Mouse (Mus musculus) embryonic facial prominence, embryonic 11.5 days (tissue): ENCODE measurements around the gene Cpox. TPM values are rescaled to one million over a fixed set of nuclear protein-coding genes. Genes with fewer than 3 reads are reported as not detected.
"Not testable (repeated sequence)": the region's sequence is repeated elsewhere in the genome, so short reads cannot be mapped to it uniquely, and the experiment has no call there.

Experiments
- ATAC-seq: fragments of 200-750 bp; cut with Nextera tagmentation; replicated peaks from 2 replicates; pipeline ENCODE4 v1.8.0; 2017; ENCODE audit warnings: low read depth; ENCODE audit not compliant: insufficient number of reproducible peaks, low FRiP score, low TSS enrichment
- DNase-seq: peaks from one replicate; pipeline ENCODE4 v3.0.0-alpha.2; 2015; ENCODE audit warnings: low spot score
- H3K27ac ChIP-seq: fragments of 300-500 bp; sonication (generic); replicated peaks from 2 replicates; pipeline ENCODE4 v1.5.1; 2014; ENCODE audit warnings: mild to moderate bottlenecking, low read depth, low read length, control low read depth
- H3K27me3 ChIP-seq: fragments of 300-500 bp; sonication (generic); 2 replicates; pipeline ENCODE4 v1.6.1; 2014; ENCODE audit warnings: mild to moderate bottlenecking, low read length, moderate library complexity, mixed read lengths; ENCODE audit not compliant: control insufficient read depth, insufficient read depth
- H3K36me3 ChIP-seq: fragments of 300-500 bp; sonication (generic); replicated peaks from 2 replicates; pipeline ENCODE4 v1.6.1; 2014; ENCODE audit warnings: low read depth, mild to moderate bottlenecking, low read length, moderate library complexity, mixed read lengths; ENCODE audit not compliant: control insufficient read depth, insufficient read depth
- H3K4me1 ChIP-seq: fragments of 300-500 bp; sonication (generic); 2 replicates; pipeline ENCODE4 v1.6.1; 2014; ENCODE audit warnings: low read length, mixed read lengths; ENCODE audit not compliant: control insufficient read depth, insufficient read depth
- H3K4me2 ChIP-seq: fragments of 300-500 bp; sonication (generic); 2 replicates; pipeline ENCODE4 v1.6.1; 2014; ENCODE audit warnings: low read depth, mild to moderate bottlenecking, control low read depth, low read length, moderate library complexity
- H3K4me3 ChIP-seq: fragments of 300-500 bp; sonication (generic); 2 replicates; pipeline ENCODE4 v1.5.1; 2014; ENCODE audit warnings: low read depth, low read length, control low read depth
- H3K9ac ChIP-seq: fragments of 300-500 bp; sonication (generic); replicated peaks from 2 replicates; pipeline ENCODE4 v1.6.1; 2014; ENCODE audit warnings: mild to moderate bottlenecking, control low read depth, low read length
- H3K9me3 ChIP-seq: fragments of 300-500 bp; sonication (generic); replicated peaks from 2 replicates; pipeline ENCODE4 v1.6.1; 2016; ENCODE audit warnings: mild to moderate bottlenecking, low read length, inconsistent platforms, mixed read lengths; ENCODE audit not compliant: control insufficient read depth
- WGBS: fragments of 180-500 bp; shearing (Covaris S2); extraction: QIAGEN DNeasy Blood & Tissue Kit; methylation state at CpG from one replicate; pipeline ENCODE4 v1.1.7; 2014; 5-methylcytosine and 5-hydroxymethylcytosine counted together
- polyA plus RNA-seq: library from polyadenylated mRNA; unstranded; fragments of >200 nt; fragmentation: Nextera tagmentation; extraction: Ambion mirVana; gene quantifications from 2 replicates; pipeline ENCODE4 v1.2.1, GENCODE M21; 2014

Cpox gene
- polyA plus RNA-seq, 1 experiment from 2014 or later: 22.0 TPM

DNA sequence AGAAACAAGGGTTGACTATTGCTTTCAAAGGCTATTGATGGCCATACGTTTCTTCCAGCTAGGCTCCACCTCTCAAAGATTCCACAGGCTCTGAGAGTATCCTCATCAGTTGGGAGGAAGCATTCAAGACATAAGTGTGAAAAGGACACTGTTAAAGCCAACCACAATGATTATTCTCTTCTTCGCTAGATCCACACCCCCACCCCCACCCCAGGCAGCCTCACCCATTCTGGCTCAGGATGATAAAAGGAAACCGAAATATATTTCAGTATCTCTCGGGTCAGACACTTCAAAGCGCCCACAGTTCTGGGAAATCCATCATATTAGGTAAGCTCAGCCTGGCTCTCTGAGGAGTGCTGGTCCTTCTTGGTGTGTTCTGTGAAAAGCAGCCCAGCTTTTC is 8.3 kb upstream of the Cpox start:
- no peaks in the 10 kb centered on the region for H3K27me3 ChIP-seq
- ATAC-seq: no peak; the same call in 1 of the 2 replicates
- WGBS: 83% methylated on average over 5 of the region's 5 CpGs

DNA sequence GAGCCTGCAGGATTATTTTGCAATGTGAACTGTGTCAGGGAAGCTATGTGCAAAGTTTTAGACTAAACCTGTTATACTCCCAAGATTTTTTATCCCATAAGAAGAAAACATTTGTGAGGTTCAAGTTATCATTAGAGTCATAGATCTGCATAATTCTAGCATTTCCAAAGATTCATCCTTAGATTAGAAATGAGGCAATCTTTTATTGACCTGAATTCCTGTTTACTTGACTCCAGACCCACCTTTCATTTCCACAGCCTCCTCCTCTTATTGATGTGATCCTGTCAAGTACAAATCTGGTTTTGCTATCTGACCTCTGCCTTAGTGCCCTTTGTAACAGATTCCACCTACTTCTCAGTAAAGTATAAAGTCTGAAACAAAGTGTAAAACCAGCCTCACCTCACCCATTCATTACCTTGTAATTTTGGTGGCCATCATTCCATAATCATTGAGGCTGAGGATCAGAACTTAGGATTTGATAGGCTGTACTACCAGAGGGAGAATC is 7.8 kb upstream of the Cpox start:
- Histone ChIP-seq H3K27me3 (no peaks in the 10 kb centered on the region), H3K36me3 (no peaks in the 10 kb centered on the region), H3K4me1 (no peaks in the 10 kb centered on the region), H3K4me3 (no peak overlapping the region), H3K9me3 (no peaks in the 10 kb centered on the region), H3K9ac (no peak overlapping the region), H3K4me2 (no peak overlapping the region), H3K27ac (no peak overlapping the region)
- ATAC-seq: no peak
- DNase-seq: no peak

More for the DNA sequence above, 8.3 kb upstream of the Cpox start:
- H3K4me3 ChIP-seq: no peak overlapping the region
- no peak overlapping the region for H3K27ac ChIP-seq
- no peak overlapping the region for H3K4me2 ChIP-seq
- H3K36me3 ChIP-seq: no peaks in the 10 kb centered on the region
- DNase-seq: no peak
- H3K9ac ChIP-seq: no peak overlapping the region
- H3K4me1 ChIP-seq: no peaks in the 10 kb centered on the region
- H3K9me3 ChIP-seq: no peaks in the 10 kb centered on the region

DNA sequence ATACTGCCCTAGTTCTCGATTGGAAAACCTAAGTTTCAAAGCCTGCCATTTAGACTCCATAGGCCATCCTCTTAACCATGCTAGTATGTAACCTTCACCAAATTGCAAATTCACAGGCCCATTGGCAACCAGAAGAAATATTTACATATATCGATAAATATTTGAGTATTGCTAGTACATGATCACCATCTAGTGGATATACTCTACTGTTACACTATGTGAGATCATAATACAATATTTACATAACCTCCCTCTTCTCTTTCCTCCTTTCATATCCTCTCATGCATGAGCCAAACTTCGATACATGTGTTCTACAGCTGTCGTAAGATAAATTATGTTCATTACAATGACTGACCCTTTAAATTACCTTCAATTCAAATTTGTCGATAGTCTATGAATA is 7.1 kb upstream of the Cpox start:
- H3K9ac ChIP-seq: no peak overlapping the region
- 71% methylated on average over 5 of the region's 5 CpGs for WGBS
- H3K36me3 ChIP-seq: no peaks in the 10 kb centered on the region
- no peaks in the 10 kb centered on the region for H3K9me3 ChIP-seq
- ATAC-seq: no peak
- H3K4me1 ChIP-seq: no peaks in the 10 kb centered on the region
- no peak overlapping the region for H3K4me2 ChIP-seq
- peak; percentile 29 for DNase-seq
- no peaks in the 10 kb centered on the region for H3K27me3 ChIP-seq
- no peak overlapping the region for H3K4me3 ChIP-seq
- H3K27ac ChIP-seq: no peak overlapping the region

DNA sequence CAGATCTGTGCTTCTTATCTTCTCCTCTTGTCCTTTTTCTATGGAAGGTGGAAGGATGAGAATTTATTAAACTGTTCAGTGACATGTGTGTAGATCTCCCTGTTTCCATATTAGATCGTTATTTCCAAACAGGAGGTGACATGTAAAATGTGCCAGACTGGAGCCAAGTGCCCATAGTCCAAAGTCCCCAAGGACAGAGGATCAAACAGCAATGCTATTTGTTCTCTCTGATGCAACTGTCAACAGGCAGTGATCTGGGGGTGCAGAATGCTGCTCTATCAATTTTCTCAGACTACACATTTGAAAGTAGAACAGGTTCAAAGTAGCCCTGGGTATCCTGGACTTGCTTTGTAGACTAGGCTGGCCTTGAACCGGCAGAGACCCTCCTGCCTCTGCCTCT is 6.3 kb upstream of the Cpox start:
- H3K4me1 ChIP-seq: no peaks in the 10 kb centered on the region
- 95% methylated on average over 2 of the region's 2 CpGs for WGBS
- DNase-seq: no peak

DNA sequence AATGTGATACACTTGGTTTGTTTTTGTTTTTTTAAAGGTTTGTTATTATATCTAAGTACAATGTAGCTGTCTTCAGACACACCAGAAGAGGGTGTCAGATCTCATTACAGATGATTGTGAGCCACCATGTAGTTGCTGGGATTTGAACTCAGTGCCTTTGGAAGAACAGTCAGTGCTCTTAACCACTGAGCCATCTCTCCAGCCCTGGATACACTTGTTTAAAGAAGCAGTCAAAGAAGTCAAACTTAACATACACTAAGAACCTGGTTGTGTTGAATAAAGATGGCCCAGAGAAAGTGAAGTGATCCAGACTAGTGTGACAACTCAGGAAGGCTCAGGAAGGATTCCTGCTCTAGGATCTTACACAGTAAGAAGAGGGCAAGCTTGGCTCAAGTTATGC is 5.0 kb upstream of the Cpox start:
- not testable (repeated sequence) for H3K27me3 ChIP-seq, H3K9ac ChIP-seq, H3K4me2 ChIP-seq, H3K4me3 ChIP-seq, ATAC-seq, DNase-seq, H3K9me3 ChIP-seq, H3K4me1 ChIP-seq, H3K36me3 ChIP-seq, H3K27ac ChIP-seq

More for the DNA sequence above, 6.3 kb upstream of the Cpox start:
- Histone ChIP-seq H3K4me2 (no peak overlapping the region), H3K4me3 (no peak overlapping the region), H3K36me3 (no peaks in the 10 kb centered on the region), H3K27ac (no peak overlapping the region), H3K9ac (no peak overlapping the region), H3K27me3 (no peaks in the 10 kb centered on the region), H3K9me3 (no peaks in the 10 kb centered on the region)
- no peak for ATAC-seq

DNA sequence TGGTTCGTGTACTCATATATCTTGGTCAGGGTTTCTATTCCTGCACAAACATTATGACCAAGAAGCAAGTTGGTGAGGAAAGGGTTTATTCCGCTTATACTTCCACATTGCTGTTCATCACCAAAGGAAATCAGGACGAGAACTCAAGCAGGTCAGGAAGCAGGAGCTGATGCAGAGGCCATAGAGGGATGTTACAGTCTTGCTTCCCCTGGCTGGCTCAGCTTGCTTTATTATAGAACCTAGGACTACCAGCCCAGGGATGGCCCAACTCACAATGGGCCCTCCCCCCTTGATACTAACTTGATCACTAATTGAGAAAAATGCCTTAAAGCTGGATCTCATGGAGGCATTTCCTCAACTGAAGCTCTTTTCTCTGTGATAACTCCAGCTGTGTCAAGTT is 3.4 kb upstream of the Cpox start:
- not testable (repeated sequence) for H3K36me3 ChIP-seq, H3K9ac ChIP-seq, H3K4me3 ChIP-seq, DNase-seq, H3K4me2 ChIP-seq, ATAC-seq, H3K27me3 ChIP-seq, H3K9me3 ChIP-seq, H3K4me1 ChIP-seq, H3K27ac ChIP-seq
- WGBS: 83% methylated on average over 3 of the region's 3 CpGs

DNA sequence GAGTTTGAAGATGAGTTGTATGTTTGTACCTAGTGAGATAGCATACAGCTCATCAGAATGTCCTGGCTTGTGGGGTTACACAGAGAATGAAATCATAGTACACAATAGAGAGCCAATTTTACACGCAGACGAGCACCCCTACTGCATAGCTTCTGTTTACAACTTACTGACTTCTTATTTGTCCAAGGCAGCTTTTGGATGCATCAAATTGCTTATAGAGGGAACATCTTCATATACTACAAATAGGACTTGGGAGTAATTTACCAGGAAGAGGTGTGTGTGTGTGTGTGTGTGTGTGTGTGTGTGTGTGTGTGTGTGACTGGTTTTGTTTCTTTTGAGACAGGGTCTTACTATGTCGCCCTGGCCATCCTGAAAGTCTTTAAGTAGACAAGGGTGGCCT is 1.5 kb upstream of the Cpox start:
- Histone ChIP-seq H3K27ac (no peak overlapping the region), H3K9ac (no peak overlapping the region), H3K36me3 (no peaks in the 10 kb centered on the region), H3K27me3 (no peaks in the 10 kb centered on the region), H3K9me3 (no peaks in the 10 kb centered on the region), H3K4me2 (no peak overlapping the region), H3K4me1 (no peaks in the 10 kb centered on the region), H3K4me3 (no peak overlapping the region)
- WGBS: 88% methylated on average over 3 of the region's 3 CpGs
- ATAC-seq (no peak), DNase-seq (no peak)

DNA sequence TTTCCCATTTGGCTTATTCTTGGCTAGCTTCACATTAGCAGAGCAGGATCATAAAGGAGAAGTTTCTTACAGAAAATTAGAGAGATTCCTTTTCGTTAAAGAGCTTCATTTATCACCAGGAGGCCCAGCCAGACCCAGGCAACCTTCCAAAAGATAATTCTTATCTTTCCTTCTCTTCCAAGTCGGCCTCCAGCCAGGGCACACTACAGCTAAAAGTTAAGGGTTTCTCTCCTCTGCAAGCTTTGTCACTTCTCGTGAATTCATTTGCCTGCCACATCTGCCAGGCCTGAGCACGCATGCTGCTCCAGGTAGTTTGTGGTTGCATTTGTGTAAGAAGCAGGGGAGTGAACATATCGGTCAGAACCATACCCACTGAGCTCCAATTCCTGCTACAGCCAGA is 828 bp upstream of the Cpox start:
- ATAC-seq (no peak), DNase-seq (no peak)
- no peak overlapping the region for H3K27ac ChIP-seq
- 64% methylated on average over 5 of the region's 5 CpGs for WGBS
- H3K36me3 ChIP-seq: peaks cover 4% of the 10 kb centered on the region; the same call in 1 of the 2 replicates
- no peaks in the 10 kb centered on the region for H3K9me3 ChIP-seq
- H3K4me1 ChIP-seq: no peaks in the 10 kb centered on the region
- no peaks in the 10 kb centered on the region for H3K27me3 ChIP-seq
- no peak overlapping the region for H3K9ac ChIP-seq
- H3K4me2 ChIP-seq: no peak overlapping the region
- H3K4me3 ChIP-seq: no peak overlapping the region
